Mouse (Mus musculus) left cerebral cortex, adult 18-20 months (tissue): Measurements from ENCODE around the gene Hist1h2ag. TPM values are rescaled to one million over a fixed set of nuclear protein-coding genes. Genes with fewer than 3 reads are reported as not detected.

Experiments used
- microRNA-seq, 2 experiments: library from miRNA; unstranded; fragments of <30 nt; microRNA quantifications; one replicate each; pipeline ENCODE4 v1.2.0; 2021
- total RNA-seq, 2 experiments: library from RNA; stranded (reverse); gene quantifications; 2 replicates each; pipeline ENCODE4 v1.2.3; 2021

Gene Hist1h2ag
- total RNA-seq, 2 experiments from 2014 or later, result 7.5 to 13.7 TPM

Small RNAs within 50 kb of the gene (microRNA-seq; reads per million reads assigned to microRNA genes)
- gene Gm26300, result 0 reads per million in 2 experiments
- 0 reads per million in 2 experiments for gene Gm44390
- 0 reads per million in 2 experiments for gene Gm44486

Other genes starting within 250 kb of the Hist1h2ag start
- 10 to 100 TPM; 23.2 to 34.4 TPM for gene Hist1h2bq, start 232.7 kb downstream of the Hist1h2ag start, total RNA-seq
- gene Hist1h2ao, start 232.5 kb downstream of the Hist1h2ag start, total RNA-seq, result 1 to 10 TPM in 1 of 2 experiments, not detected in 1; 6.2 TPM
- 100 to 1,000 TPM; 252 to 307 TPM for gene Hist1h4m, start 231.2 kb downstream of the Hist1h2ag start, total RNA-seq
- 10 to 100 TPM; 48.9 to 61.1 TPM for gene Hist1h4n, start 210.7 kb downstream of the Hist1h2ag start, total RNA-seq
- 10 to 100 TPM; 27.2 to 27.7 TPM for gene Hist1h2ap, start 209.4 kb downstream of the Hist1h2ag start, total RNA-seq
- 10 to 100 TPM; 22.9 to 33.6 TPM for gene Hist1h2br, start 209.2 kb downstream of the Hist1h2ag start, total RNA-seq
- 1 to 10 TPM; 3.0 to 3.8 TPM for gene Zfp184, start 97.8 kb downstream of the Hist1h2ag start, total RNA-seq
- gene Pom121l2, start 61.8 kb downstream of the Hist1h2ag start, total RNA-seq, result not detected
- gene Prss16, start 33.2 kb downstream of the Hist1h2ag start, total RNA-seq, result 1 to 10 TPM in 1 of 2 experiments, under 1 TPM in 1; 0.35 to 1.2 TPM
- gene Hist1h2ah, start 7.4 kb downstream of the Hist1h2ag start, total RNA-seq, result 10 to 100 TPM; 24.4 to 38.7 TPM
- 10 to 100 TPM; 14.5 to 16.1 TPM for gene Hist1h2bk, start 7.1 kb downstream of the Hist1h2ag start, total RNA-seq
- gene Hist1h4i, start 1.6 kb downstream of the Hist1h2ag start, total RNA-seq, result 10 to 100 TPM; 71.8 to 81.6 TPM
- 10 to 100 TPM in 1 of 2 experiments, 1 to 10 TPM in 1; 9.3 to 11.7 TPM for gene Hist1h2bj, start 270 bp upstream of the Hist1h2ag start, total RNA-seq
- not detected for gene Vmn1r188, start 41.5 kb upstream of the Hist1h2ag start, total RNA-seq
- gene Vmn1r189, start 62.9 kb upstream of the Hist1h2ag start, total RNA-seq, result not detected
- not detected for gene Vmn1r191, start 141.0 kb upstream of the Hist1h2ag start, total RNA-seq
- gene Vmn1r192, start 148.2 kb upstream of the Hist1h2ag start, total RNA-seq, result not detected
- not detected for gene Vmn1r193, start 180.2 kb upstream of the Hist1h2ag start, total RNA-seq
- gene Vmn1r194, start 201.3 kb upstream of the Hist1h2ag start, total RNA-seq, result not detected
- not detected for gene Vmn1r195, start 227.6 kb upstream of the Hist1h2ag start, total RNA-seq
- gene Vmn1r196, start 247.0 kb upstream of the Hist1h2ag start, total RNA-seq, result not detected